Mouse (Mus musculus): Measurements from ENCODE around the gene Morc3. TPM values are rescaled to one million over a fixed set of nuclear protein-coding genes. Genes with fewer than 3 reads are reported as not detected.

The Morc3 gene
- polyA plus RNA-seq, 2 experiments, result 32.0 to 32.5 TPM

- Histone ChIP-seq H3K4me2 (replicated peaks; ENCODE audit: low read depth, low read length, severe bottlenecking) (no peak overlapping the region), H3K9me3 (ENCODE audit: control insufficient read depth, low read length) (no peaks in the 10 kb centered on the region), H3K27ac (replicated peaks; ENCODE audit: low read depth, low read length) (no peak overlapping the region), H3K27me3 (ENCODE audit: control insufficient read depth, insufficient read depth, low read length) (no peaks in the 10 kb centered on the region), H3K4me3 (replicated peaks; ENCODE audit: low read length) (no peak overlapping the region), H3K36me3 (ENCODE audit: control insufficient read depth, insufficient read depth, low read length) (peaks cover 10% of the 10 kb centered on the region; the same call in 1 of the 2 replicates), H3K9ac (ENCODE audit: low read depth, low read length, severe bottlenecking) (no peak overlapping the region), H3K4me1 (ENCODE audit: control insufficient read depth, insufficient read depth, low read length) (no peaks in the 10 kb centered on the region)
- WGBS, result 81% methylated on average over 3 of the region's 3 CpGs
- no peak for ATAC-seq (ENCODE audit: low FRiP score, low read depth)
- TF ChIP-seq POLR2A (IDR thresholded peaks at IDR 0.05; ENCODE audit: borderline replicate concordance, extremely low read depth, insufficient read depth, insufficient read length), result no peak
- DNase-seq (ENCODE audit: low spot score), result no peak
Measured at GRCm38 (mm10) chr16:93909936-93910335, 78.0 kb downstream of the Morc3 start.

- no peak overlapping the region for H3K4me3 ChIP-seq (replicated peaks; ENCODE audit: low read length)
- H3K4me1 ChIP-seq (ENCODE audit: control insufficient read depth, insufficient read depth, low read length), result no peaks in the 10 kb centered on the region
- TF ChIP-seq POLR2A (IDR thresholded peaks at IDR 0.05; ENCODE audit: borderline replicate concordance, extremely low read depth, insufficient read depth, insufficient read length), result no peak
- H3K27ac ChIP-seq (replicated peaks; ENCODE audit: low read depth, low read length), result no peak overlapping the region
- H3K9me3 ChIP-seq (ENCODE audit: control insufficient read depth, low read length), result no peaks in the 10 kb centered on the region
- WGBS, result 67% methylated on average over 28 of the region's 28 CpGs
- H3K9ac ChIP-seq (ENCODE audit: low read depth, low read length, severe bottlenecking), result no peak overlapping the region
- H3K4me2 ChIP-seq (replicated peaks; ENCODE audit: low read depth, low read length, severe bottlenecking), result no peak overlapping the region
- H3K27me3 ChIP-seq (ENCODE audit: control insufficient read depth, insufficient read depth, low read length), result no peaks in the 10 kb centered on the region
- ATAC-seq (ENCODE audit: low FRiP score, low read depth), result no peak
- 0 out of 2 replicates have a peak, but pooled peaks cover 1% of the 10 kb centered on the region for H3K36me3 ChIP-seq (ENCODE audit: control insufficient read depth, insufficient read depth, low read length)
- DNase-seq (ENCODE audit: low spot score), result no peak
Measured at GRCm38 (mm10) chr16:93910735-93911665, 79.1 kb downstream of the Morc3 start.

GRCm38 (mm10) chr16:93912158-93912557, 80.2 kb downstream of the Morc3 start:
- 51% methylated on average over 5 of the region's 5 CpGs for WGBS
- Histone ChIP-seq H3K27ac (replicated peaks; ENCODE audit: low read depth, low read length) (no peak overlapping the region), H3K27me3 (ENCODE audit: control insufficient read depth, insufficient read depth, low read length) (no peaks in the 10 kb centered on the region), H3K4me3 (replicated peaks; ENCODE audit: low read length) (no peak overlapping the region), H3K9ac (ENCODE audit: low read depth, low read length, severe bottlenecking) (no peak overlapping the region), H3K36me3 (ENCODE audit: control insufficient read depth, insufficient read depth, low read length) (no peaks in the 10 kb centered on the region), H3K4me1 (ENCODE audit: control insufficient read depth, insufficient read depth, low read length) (no peaks in the 10 kb centered on the region), H3K4me2 (replicated peaks; ENCODE audit: low read depth, low read length, severe bottlenecking) (no peak overlapping the region), H3K9me3 (ENCODE audit: control insufficient read depth, low read length) (no peaks in the 10 kb centered on the region)
- TF ChIP-seq POLR2A (IDR thresholded peaks at IDR 0.05; ENCODE audit: borderline replicate concordance, extremely low read depth, insufficient read depth, insufficient read length), result no peak
- ATAC-seq (ENCODE audit: low FRiP score, low read depth) (no peak), DNase-seq (ENCODE audit: low spot score) (no peak)

- no peak overlapping the region for H3K27ac ChIP-seq (replicated peaks; ENCODE audit: low read depth, low read length)
- H3K9me3 ChIP-seq (ENCODE audit: control insufficient read depth, low read length), result no peaks in the 10 kb centered on the region
- H3K4me3 ChIP-seq (replicated peaks; ENCODE audit: low read length), result no peak overlapping the region
- ATAC-seq (ENCODE audit: low FRiP score, low read depth), result no peak
- H3K36me3 ChIP-seq (ENCODE audit: control insufficient read depth, insufficient read depth, low read length), result no peaks in the 10 kb centered on the region
- H3K4me1 ChIP-seq (ENCODE audit: control insufficient read depth, insufficient read depth, low read length), result no peaks in the 10 kb centered on the region
- DNase-seq (ENCODE audit: low spot score), result no peak
- TF ChIP-seq POLR2A (IDR thresholded peaks at IDR 0.05; ENCODE audit: borderline replicate concordance, extremely low read depth, insufficient read depth, insufficient read length), result no peak
- WGBS, result 66% methylated on average over 3 of the region's 3 CpGs
- H3K4me2 ChIP-seq (replicated peaks; ENCODE audit: low read depth, low read length, severe bottlenecking), result no peak overlapping the region
- no peak overlapping the region for H3K9ac ChIP-seq (ENCODE audit: low read depth, low read length, severe bottlenecking)
- H3K27me3 ChIP-seq (ENCODE audit: control insufficient read depth, insufficient read depth, low read length), result no peaks in the 10 kb centered on the region
Measured at GRCm38 (mm10) chr16:93912808-93913207, 80.9 kb downstream of the Morc3 start.

- no peak for ATAC-seq (ENCODE audit: low FRiP score, low read depth)
- Histone ChIP-seq H3K9ac (ENCODE audit: low read depth, low read length, severe bottlenecking) (no peak overlapping the region), H3K4me2 (replicated peaks; ENCODE audit: low read depth, low read length, severe bottlenecking) (no peak overlapping the region), H3K4me3 (replicated peaks; ENCODE audit: low read length) (no peak overlapping the region), H3K9me3 (ENCODE audit: control insufficient read depth, low read length) (no peaks in the 10 kb centered on the region), H3K27me3 (ENCODE audit: control insufficient read depth, insufficient read depth, low read length) (no peaks in the 10 kb centered on the region), H3K36me3 (ENCODE audit: control insufficient read depth, insufficient read depth, low read length) (no peaks in the 10 kb centered on the region), H3K4me1 (ENCODE audit: control insufficient read depth, insufficient read depth, low read length) (no peaks in the 10 kb centered on the region), H3K27ac (replicated peaks; ENCODE audit: low read depth, low read length) (no peak overlapping the region)
- no peak for DNase-seq (ENCODE audit: low spot score)
- 63% methylated on average over 10 of the region's 10 CpGs for WGBS
- TF ChIP-seq POLR2A (IDR thresholded peaks at IDR 0.05; ENCODE audit: borderline replicate concordance, extremely low read depth, insufficient read depth, insufficient read length), result no peak
Measured at GRCm38 (mm10) chr16:93913881-93914576, 82.1 kb downstream of the Morc3 start.

Measured in limb, embryonic 14.5 days (tissue).